Mouse (Mus musculus) myocyte (in vitro differentiated cells): Measurements from ENCODE around the gene Zbtb34.

Experiments used
- CEBPB ChIP-seq: IDR thresholded peaks from 2 replicates; pipeline ENCODE4 v1.6.1; 2011; ENCODE audit warnings: mild to moderate bottlenecking, moderate library complexity; ENCODE audit not compliant: poor library complexity, insufficient read depth, severe bottlenecking
- E2F4 ChIP-seq: IDR thresholded peaks from one replicate; pipeline ENCODE4 v1.6.1; 2011; ENCODE audit warnings: mild to moderate bottlenecking, control low read depth, moderate library complexity; ENCODE audit not compliant: insufficient read depth
- MAX ChIP-seq: IDR thresholded peaks from one replicate; pipeline ENCODE4 v1.6.1; 2011; ENCODE audit warnings: low read depth, mild to moderate bottlenecking, control low read depth
- MYOD1 ChIP-seq, 3 experiments: IDR thresholded peaks; one replicate each; pipeline ENCODE4 v1.6.1; 2011; ENCODE audit warnings: control low read depth in 2 of 3, low read depth in 2 of 3, mild to moderate bottlenecking in 2 of 3, moderate library complexity in 1 of 3; ENCODE audit not compliant: insufficient read length in 2 of 3, control insufficient read depth in 1 of 3
- POLR2A ChIP-seq: IDR thresholded peaks from one replicate; pipeline ENCODE4 v1.6.1; 2011; ENCODE audit warnings: low read depth, mild to moderate bottlenecking, control low read depth, moderate library complexity; ENCODE audit not compliant: insufficient read length
- TCF12 ChIP-seq: IDR thresholded peaks from one replicate; pipeline ENCODE4 v1.6.1; 2011; ENCODE audit warnings: mild to moderate bottlenecking, control low read depth; ENCODE audit not compliant: poor library complexity, insufficient read depth, severe bottlenecking
- USF1 ChIP-seq: IDR thresholded peaks from one replicate; pipeline ENCODE4 v1.6.1; 2011; ENCODE audit warnings: low read depth, mild to moderate bottlenecking, control low read depth, moderate library complexity

GRCm38 (mm10) chr2:33426640-33427398 lies 4.3 kb downstream of the Zbtb34 start:
- TF ChIP-seq TCF12, result no peak
- no peak for TF ChIP-seq POLR2A
- TF ChIP-seq USF1, result no peak
- no peak for TF ChIP-seq MYOD1 (IDR thresholded peaks at IDR 0.05; ENCODE audit: control insufficient read depth in 1 of 3, insufficient read length in 2 of 3, low read depth in 2 of 3)
- no peak for TF ChIP-seq E2F4
- TF ChIP-seq MAX, result no peak
- no peak for TF ChIP-seq CEBPB
